Mouse (Mus musculus): ENCODE measurements at regions not wholly inside any gene's neighbourhood (a gene's known extent, or its start where the extent isn't known, plus 50 kb on each side); places are given as distances from the start of the nearest gene placed in this dataset.

- TF ChIP-seq POLR2A (IDR thresholded peaks at IDR 0.05; ENCODE audit: borderline replicate concordance, insufficient read depth, low read length), result no peak
- TF ChIP-seq CTCF (IDR thresholded peaks at IDR 0.05; ENCODE audit: borderline replicate concordance, insufficient read depth, low read depth, low read length), result no peak
Measured at GRCm38 (mm10) chr16:77329711-77330530, 272.0 kb downstream of the Gm11146 start.
